Mouse (Mus musculus): ENCODE results near the gene Aimp1. TPM values are rescaled to one million over a fixed set of nuclear protein-coding genes. Genes with fewer than 3 reads are reported as not detected.
A peak's percentile ranks its signal among the peaks of the same experiment; 100 is the strongest.

Gene Aimp1
- total RNA-seq (2014; rRNA removed; ENCODE audit: low replicate concordance) (26.9 and 42.5 TPM in 2 replicates), polyA plus RNA-seq (2015; fragmentation: Nextera tagmentation; extraction: Ambion mirVana) (53.2 and 55.8 TPM in 2 replicates)

GRCm38 (mm10) chr3:132684231-132684928, at the start of gene Aimp1:
Gene Aimp1 (minus strand): TSS chr3:132684370.
- Histone ChIP-seq H3K27ac (ENCODE audit: low read depth) (peak within 1 kb of the TSS; percentile 87), H3K4me3 (ENCODE audit: low read depth, low read length) (peak within 1 kb of the TSS; percentile 76), H3K27me3 (ENCODE audit: control insufficient read depth, insufficient read depth, low read length) (no peaks in the 10 kb centered on the region), H3K4me1 (ENCODE audit: control insufficient read depth, insufficient read depth) (peaks cover 7% of the 10 kb centered on the region), H3K9ac (replicated peaks; ENCODE audit: low read depth, low read length) (peak within 1 kb of the TSS; percentile 71), H3K36me3 (replicated peaks; ENCODE audit: control insufficient read depth, insufficient read depth, low read length) (peaks cover 8% of the 10 kb centered on the region), H3K9me3 (replicated peaks; ENCODE audit: control insufficient read depth, low read length) (no peaks in the 10 kb centered on the region), H3K4me2 (ENCODE audit: low read depth, low read length) (peak within 1 kb of the TSS; percentile 72)
- no peak for ATAC-seq (ENCODE audit: insufficient read depth, low read depth)
- DNase-seq (ENCODE audit: low spot score) = peak; percentile 8
- 1% methylated on average over 27 of the region's 27 CpGs for WGBS
- TF ChIP-seq EP300 (IDR thresholded peaks at IDR 0.05; ENCODE audit: low read depth) = no peak
- no peak for TF ChIP-seq CTCF (IDR thresholded peaks at IDR 0.05; ENCODE audit: low read depth)

DNA sequence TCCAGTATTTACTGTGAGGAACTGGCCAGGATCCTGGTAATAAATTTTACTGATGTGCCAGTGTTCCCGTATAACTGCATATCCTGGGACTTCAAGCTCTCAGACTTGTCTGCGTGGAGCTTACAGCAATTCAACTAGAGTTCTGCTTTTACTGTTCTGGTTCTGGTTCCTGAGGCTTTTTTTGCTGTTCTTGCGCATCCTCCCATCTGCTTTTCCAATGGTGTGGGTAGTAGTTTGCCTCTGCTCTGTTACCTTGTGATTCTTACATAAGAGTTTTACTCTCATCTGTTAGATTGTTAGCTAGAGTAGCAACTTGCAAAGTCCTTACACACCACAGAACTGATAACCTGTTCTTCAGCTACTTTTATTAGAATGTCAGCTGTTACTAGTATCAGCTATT, 40.2 kb upstream of the Aimp1 start:
- H3K4me2 ChIP-seq (ENCODE audit: low read depth, low read length) = no peak overlapping the region
- ATAC-seq (ENCODE audit: insufficient read depth, low read depth) = no peak
- 91% methylated on average over 3 of the region's 3 CpGs for WGBS
- H3K9ac ChIP-seq (replicated peaks; ENCODE audit: low read depth, low read length) = no peak overlapping the region
- H3K4me3 ChIP-seq (ENCODE audit: low read depth, low read length) = no peak overlapping the region
- H3K4me1 ChIP-seq (ENCODE audit: control insufficient read depth, insufficient read depth) = no peaks in the 10 kb centered on the region
- no peaks in the 10 kb centered on the region for H3K9me3 ChIP-seq (replicated peaks; ENCODE audit: control insufficient read depth, low read length)
- DNase-seq (ENCODE audit: low spot score) = no peak
- peaks cover 40% of the 10 kb centered on the region for H3K36me3 ChIP-seq (replicated peaks; ENCODE audit: control insufficient read depth, insufficient read depth, low read length)
- TF ChIP-seq EP300 (IDR thresholded peaks at IDR 0.05; ENCODE audit: low read depth) (no peak), CTCF (IDR thresholded peaks at IDR 0.05; ENCODE audit: low read depth) (no peak)
- no peak overlapping the region for H3K27ac ChIP-seq (ENCODE audit: low read depth)
- H3K27me3 ChIP-seq (ENCODE audit: control insufficient read depth, insufficient read depth, low read length) = no peaks in the 10 kb centered on the region

- Histone ChIP-seq H3K4me3 (ENCODE audit: low read depth, low read length) (no peak overlapping the region), H3K36me3 (replicated peaks; ENCODE audit: control insufficient read depth, insufficient read depth, low read length) (peaks cover 16% of the 10 kb centered on the region), H3K4me1 (ENCODE audit: control insufficient read depth, insufficient read depth) (no peaks in the 10 kb centered on the region), H3K9me3 (replicated peaks; ENCODE audit: control insufficient read depth, low read length) (no peaks in the 10 kb centered on the region), H3K4me2 (ENCODE audit: low read depth, low read length) (no peak overlapping the region), H3K27me3 (ENCODE audit: control insufficient read depth, insufficient read depth, low read length) (no peaks in the 10 kb centered on the region), H3K27ac (ENCODE audit: low read depth) (no peak overlapping the region), H3K9ac (replicated peaks; ENCODE audit: low read depth, low read length) (no peak overlapping the region)
- TF ChIP-seq EP300 (IDR thresholded peaks at IDR 0.05; ENCODE audit: low read depth) = no peak
- no peak for ATAC-seq (ENCODE audit: insufficient read depth, low read depth)
- DNase-seq (ENCODE audit: low spot score) = no peak
- 97% methylated on average over 4 of the region's 4 CpGs for WGBS
Observed at GRCm38 (mm10) chr3:132717316-132717715, 33.1 kb upstream of the Aimp1 start.

DNA sequence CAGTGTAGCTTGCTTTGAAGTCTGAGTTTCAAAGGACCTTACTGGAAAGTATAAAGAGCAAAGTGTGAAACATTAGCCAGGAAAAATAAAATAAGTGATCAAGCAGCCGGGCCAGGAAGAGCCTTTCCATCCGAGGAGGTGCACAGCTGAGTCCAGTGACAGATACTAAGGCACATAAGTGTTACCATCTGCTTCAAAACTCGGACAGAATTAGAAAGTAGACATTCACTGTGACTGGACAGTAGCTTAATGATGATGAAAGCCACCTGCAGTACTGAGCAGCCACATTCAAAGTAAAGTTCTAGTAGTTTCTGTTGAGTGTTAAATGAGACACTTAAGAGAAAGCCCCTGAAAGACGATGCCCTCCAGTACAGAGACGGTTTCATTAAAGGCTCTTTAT, 29.7 kb upstream of the Aimp1 start:
- Histone ChIP-seq H3K27ac (ENCODE audit: low read depth) (no peak overlapping the region), H3K4me1 (ENCODE audit: control insufficient read depth, insufficient read depth) (no peaks in the 10 kb centered on the region), H3K27me3 (ENCODE audit: control insufficient read depth, insufficient read depth, low read length) (no peaks in the 10 kb centered on the region), H3K4me3 (ENCODE audit: low read depth, low read length) (no peak overlapping the region), H3K4me2 (ENCODE audit: low read depth, low read length) (no peak overlapping the region), H3K9ac (replicated peaks; ENCODE audit: low read depth, low read length) (no peak overlapping the region), H3K9me3 (replicated peaks; ENCODE audit: control insufficient read depth, low read length) (no peaks in the 10 kb centered on the region), H3K36me3 (replicated peaks; ENCODE audit: control insufficient read depth, insufficient read depth, low read length) (peaks cover 7% of the 10 kb centered on the region; the same call in 1 of the 2 replicates)
- DNase-seq (ENCODE audit: low spot score) (no peak), ATAC-seq (ENCODE audit: insufficient read depth, low read depth) (no peak)
- TF ChIP-seq CTCF (IDR thresholded peaks at IDR 0.05; ENCODE audit: low read depth) = no peak
- TF ChIP-seq EP300 (IDR thresholded peaks at IDR 0.05; ENCODE audit: low read depth) = no peak
- 65% methylated on average over 5 of the region's 5 CpGs for whole genome bisulfite sequencing

GRCm38 (mm10) chr3:132706977-132707376, 22.8 kb upstream of the Aimp1 start:
- Histone ChIP-seq H3K4me2 (ENCODE audit: low read depth, low read length) (no peak overlapping the region), H3K36me3 (replicated peaks; ENCODE audit: control insufficient read depth, insufficient read depth, low read length) (peaks cover 15% of the 10 kb centered on the region; the same call in 1 of the 2 replicates), H3K9me3 (replicated peaks; ENCODE audit: control insufficient read depth, low read length) (no peaks in the 10 kb centered on the region), H3K9ac (replicated peaks; ENCODE audit: low read depth, low read length) (no peak overlapping the region), H3K27me3 (ENCODE audit: control insufficient read depth, insufficient read depth, low read length) (no peaks in the 10 kb centered on the region), H3K4me1 (ENCODE audit: control insufficient read depth, insufficient read depth) (no peaks in the 10 kb centered on the region), H3K27ac (ENCODE audit: low read depth) (no peak overlapping the region), H3K4me3 (ENCODE audit: low read depth, low read length) (no peak overlapping the region)
- 82% methylated on average over 4 of the region's 4 CpGs for WGBS
- no peak for DNase-seq (ENCODE audit: low spot score)
- no peak for ATAC-seq (ENCODE audit: insufficient read depth, low read depth)
- TF ChIP-seq CTCF (IDR thresholded peaks at IDR 0.05; ENCODE audit: low read depth) = no peak

GRCm38 (mm10) chr3:132704216-132704615, 20.0 kb upstream of the Aimp1 start:
- H3K9ac ChIP-seq (replicated peaks; ENCODE audit: low read depth, low read length) = no peak overlapping the region
- peaks cover 17% of the 10 kb centered on the region; the same call in 1 of the 2 replicates for H3K36me3 ChIP-seq (replicated peaks; ENCODE audit: control insufficient read depth, insufficient read depth, low read length)
- no peaks in the 10 kb centered on the region for H3K27me3 ChIP-seq (ENCODE audit: control insufficient read depth, insufficient read depth, low read length)
- no peak overlapping the region for H3K4me3 ChIP-seq (ENCODE audit: low read depth, low read length)
- ATAC-seq (ENCODE audit: insufficient read depth, low read depth) (no peak), DNase-seq (ENCODE audit: low spot score) (no peak)
- TF ChIP-seq CTCF (IDR thresholded peaks at IDR 0.05; ENCODE audit: low read depth) (no peak), EP300 (IDR thresholded peaks at IDR 0.05; ENCODE audit: low read depth) (no peak)
- WGBS = 85% methylated on average over 3 of the region's 3 CpGs
- H3K9me3 ChIP-seq (replicated peaks; ENCODE audit: control insufficient read depth, low read length) = no peaks in the 10 kb centered on the region
- no peaks in the 10 kb centered on the region for H3K4me1 ChIP-seq (ENCODE audit: control insufficient read depth, insufficient read depth)
- H3K27ac ChIP-seq (ENCODE audit: low read depth) = no peak overlapping the region
- no peak overlapping the region for H3K4me2 ChIP-seq (ENCODE audit: low read depth, low read length)

Measured in heart, postnatal 0 days (tissue).